Mouse (Mus musculus): ENCODE measurements around the gene Habp4.

DNA sequence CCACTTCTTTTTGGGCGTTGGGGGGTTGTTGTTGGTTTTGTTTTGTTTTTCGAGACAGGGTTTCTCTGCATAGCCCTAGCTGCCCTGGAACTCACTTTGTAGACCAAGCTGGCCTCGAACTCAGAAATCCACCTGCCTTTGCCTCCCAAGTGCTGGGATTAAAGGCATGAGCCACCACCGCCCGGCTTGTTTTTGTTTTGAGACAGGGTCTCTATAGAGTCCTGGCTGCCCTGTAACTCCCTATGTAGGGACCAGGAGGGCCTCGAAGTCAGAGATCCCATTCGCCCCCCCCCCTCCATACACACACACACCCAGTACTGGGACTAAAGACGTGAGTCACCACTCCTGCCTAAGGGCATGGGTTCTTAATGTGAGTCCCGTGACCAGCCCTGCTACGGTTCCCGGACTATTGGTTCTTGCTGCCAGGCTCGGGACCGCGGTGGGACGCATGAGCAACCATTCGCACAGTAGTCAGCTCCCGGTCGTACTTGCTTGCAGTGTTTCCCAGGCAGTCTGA is 7.8 kb upstream of the Habp4 start:
- TF ChIP-seq CTCF (conservative IDR thresholded peaks at IDR 0.05; ENCODE audit: low read length) (no peak), NANOG (IDR thresholded peaks at IDR 0.05; ENCODE audit: borderline replicate concordance, low read length) (no peak)

Measured in E14TG2a.4 (cell line).